Mouse (Mus musculus): Measurements from ENCODE around the gene Mzf1.

Gene Mzf1

GRCm38 (mm10) chr7:13034148-13034977 lies 20.2 kb downstream of the Mzf1 start, which contains the start of gene Chmp2a:
Gene Chmp2a (minus strand): TSS chr7:13034807.
- peak; percentile 98 for DNase-seq

GRCm38 (mm10) chr7:13033451-13034147 lies 21.0 kb downstream of the Mzf1 start:
- no peak for DNase-seq

- no peak for DNase-seq
These were observed 22.0 kb downstream of the Mzf1 start for GRCm38 (mm10) chr7:13032541-13032940.

GRCm38 (mm10) chr7:13031983-13032382 lies 22.6 kb downstream of the Mzf1 start:
- no peak for DNase-seq

- DNase-seq = peak; percentile 59 to 65
These were observed 23.5 kb downstream of the Mzf1 start for GRCm38 (mm10) chr7:13031069-13031468.

- DNase-seq = no peak
These were observed 25.6 kb downstream of the Mzf1 start for GRCm38 (mm10) chr7:13028986-13029385.

- DNase-seq = no peak
These were observed 29.0 kb downstream of the Mzf1 start for GRCm38 (mm10) chr7:13025511-13026112.

GRCm38 (mm10) chr7:13024805-13025204 lies 29.8 kb downstream of the Mzf1 start:
- DNase-seq = peak; percentile 87 to 93

GRCm38 (mm10) chr7:13023928-13024731 lies 30.4 kb downstream of the Mzf1 start:
- DNase-seq = peak; percentile 95 to 97

- peak; percentile 85 to 91 for DNase-seq
These were observed 31.6 kb downstream of the Mzf1 start for GRCm38 (mm10) chr7:13022773-13023535.

GRCm38 (mm10) chr7:13015217-13015616 lies 39.3 kb downstream of the Mzf1 start:
- DNase-seq = no peak

GRCm38 (mm10) chr7:13014275-13014839 lies 40.2 kb downstream of the Mzf1 start:
- DNase-seq = no peak

GRCm38 (mm10) chr7:13013671-13014070 lies 40.9 kb downstream of the Mzf1 start:
- no peak for DNase-seq

- DNase-seq = peak in 1 of 2 experiments; percentile 22
These were observed 44.3 kb downstream of the Mzf1 start, which contains the start of gene Zbtb45 for GRCm38 (mm10) chr7:13010005-13010908. Gene Zbtb45 (minus strand): TSS chr7:13010034.

- peak; percentile 94 to 96 for DNase-seq
These were observed 45.2 kb downstream of the Mzf1 start for GRCm38 (mm10) chr7:13009143-13010004.

- peak in 1 of 2 experiments; percentile 10 for DNase-seq
These were observed 47.0 kb downstream of the Mzf1 start for GRCm38 (mm10) chr7:13007341-13008092.

- DNase-seq = peak in 1 of 2 experiments; percentile 40
These were observed 48.0 kb downstream of the Mzf1 start for GRCm38 (mm10) chr7:13006531-13006930.

- no peak for DNase-seq
These were observed 48.6 kb downstream of the Mzf1 start for GRCm38 (mm10) chr7:13006011-13006410.

Data from kidney, postnatal 4 days (tissue).